Mouse (Mus musculus): Measurements from ENCODE around the gene Gm17019. TPM values are rescaled to one million over a fixed set of nuclear protein-coding genes. Genes with fewer than 3 reads are reported as not detected.
"Not testable (repeated sequence)": the region's sequence is repeated elsewhere in the genome, so short reads cannot be mapped to it uniquely, and the experiment has no call there.

The Gm17019 gene
- polyA plus RNA-seq, 1 experiment, result not detected

DNA sequence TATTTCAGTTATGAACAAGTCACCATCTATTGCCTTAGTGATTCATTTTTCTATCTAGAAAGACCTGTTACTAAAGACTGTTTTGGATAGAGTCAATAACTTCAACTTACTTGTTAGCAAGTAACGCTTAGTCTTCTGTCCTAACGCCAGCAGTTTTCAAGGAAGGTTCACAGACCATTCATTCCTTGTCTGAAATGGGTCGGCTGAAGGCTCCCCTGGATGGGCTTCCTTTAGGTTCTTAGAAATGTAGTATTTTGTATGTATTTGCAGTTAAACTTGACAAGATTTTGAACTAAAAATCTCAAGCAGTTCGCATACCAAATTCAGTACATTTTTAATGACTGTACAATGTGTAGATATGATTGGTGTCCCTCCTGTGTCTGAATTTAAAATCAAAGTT, 35.2 kb downstream of the Gm17019 start:
- DNase-seq (ENCODE audit: extremely low spot score in 1 of 2, low spot score in 1 of 2), result not testable (repeated sequence)

DNA sequence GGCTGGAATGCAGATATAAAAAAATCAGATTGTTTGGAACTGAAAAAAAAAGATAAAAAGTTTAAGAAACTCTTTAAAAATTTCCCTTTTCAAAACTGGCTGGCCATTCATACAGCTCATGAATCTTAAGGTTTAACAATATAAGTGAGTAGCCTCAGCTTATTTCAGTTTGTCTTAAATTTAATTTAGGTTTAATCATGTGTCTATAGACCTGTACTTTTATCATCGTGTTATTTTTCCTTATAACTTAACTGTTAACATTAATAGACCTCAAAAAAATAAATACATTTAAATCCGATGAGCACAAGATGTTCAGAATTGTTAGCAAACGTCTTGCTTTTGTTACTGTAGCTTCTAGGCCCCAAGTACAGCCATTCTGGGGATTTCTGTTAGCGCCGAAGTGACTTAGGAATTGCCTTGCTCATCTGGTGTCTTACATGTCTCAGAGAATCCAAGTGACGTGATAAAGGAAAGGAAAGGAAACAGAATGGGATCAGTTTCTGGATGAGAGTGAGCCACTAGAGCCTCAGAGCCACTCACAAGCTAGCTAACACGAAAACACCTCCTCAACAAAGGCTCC, 36.0 kb downstream of the Gm17019 start:
- DNase-seq (ENCODE audit: extremely low spot score in 1 of 2, low spot score in 1 of 2), result not testable (repeated sequence)

DNA sequence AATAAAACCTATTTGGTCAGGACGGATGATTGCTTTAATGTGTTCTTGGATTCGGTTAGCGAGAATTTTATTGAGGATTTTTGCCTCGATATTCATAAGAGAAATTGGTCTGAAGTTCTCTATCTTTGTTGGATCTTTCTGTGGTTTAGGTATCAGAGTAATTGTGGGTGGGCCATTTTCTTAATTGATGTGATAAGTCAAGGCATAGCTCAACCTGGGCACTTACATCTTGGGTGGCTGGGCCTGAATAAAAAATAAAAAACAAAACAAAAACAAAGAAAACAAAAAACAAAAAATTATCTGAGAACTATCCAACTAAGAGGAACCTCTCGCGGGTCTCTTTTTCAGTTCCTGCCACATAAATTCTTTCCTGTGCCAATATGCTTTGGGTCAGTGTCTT, 38.7 kb downstream of the Gm17019 start:
- DNase-seq (ENCODE audit: extremely low spot score in 1 of 2, low spot score in 1 of 2), result not testable (repeated sequence)

DNA sequence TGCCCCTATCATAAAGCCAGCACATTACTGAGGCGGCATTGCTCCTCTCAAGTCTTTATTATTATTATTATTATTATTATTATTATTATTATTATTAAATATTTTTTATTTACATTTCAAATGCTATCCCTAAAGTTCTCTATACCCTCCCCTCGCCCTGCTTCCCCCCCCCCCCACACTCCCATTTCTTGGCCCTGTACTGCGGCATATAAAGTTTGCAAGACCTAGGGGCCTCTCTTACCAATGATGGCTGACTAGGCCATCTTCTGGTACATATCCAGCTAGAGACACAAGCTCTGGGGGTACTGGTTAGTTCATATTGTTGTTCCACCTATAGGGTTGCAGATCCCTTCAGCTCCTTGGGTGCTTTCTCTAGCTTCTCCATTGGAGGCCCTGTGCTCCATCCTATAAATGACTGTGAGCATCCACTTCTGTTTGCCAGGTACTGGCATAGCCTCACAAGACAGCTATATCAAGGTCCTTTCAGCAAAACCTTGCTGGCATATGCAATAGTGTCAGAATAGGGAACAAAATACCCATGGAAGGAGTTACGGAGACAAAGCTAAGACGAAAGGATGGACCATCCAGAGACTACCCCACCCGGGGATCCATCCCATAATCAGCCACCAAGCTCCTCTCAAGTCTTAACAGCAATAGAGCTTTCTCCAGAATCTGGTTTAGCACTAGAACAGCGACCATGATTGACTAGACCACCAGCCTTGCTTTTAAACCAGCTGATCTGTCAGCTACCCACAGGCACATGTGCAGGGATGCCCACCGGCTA, 42.2 kb downstream of the Gm17019 start:
- not testable (repeated sequence) for DNase-seq (ENCODE audit: extremely low spot score in 1 of 2, low spot score in 1 of 2)

DNA sequence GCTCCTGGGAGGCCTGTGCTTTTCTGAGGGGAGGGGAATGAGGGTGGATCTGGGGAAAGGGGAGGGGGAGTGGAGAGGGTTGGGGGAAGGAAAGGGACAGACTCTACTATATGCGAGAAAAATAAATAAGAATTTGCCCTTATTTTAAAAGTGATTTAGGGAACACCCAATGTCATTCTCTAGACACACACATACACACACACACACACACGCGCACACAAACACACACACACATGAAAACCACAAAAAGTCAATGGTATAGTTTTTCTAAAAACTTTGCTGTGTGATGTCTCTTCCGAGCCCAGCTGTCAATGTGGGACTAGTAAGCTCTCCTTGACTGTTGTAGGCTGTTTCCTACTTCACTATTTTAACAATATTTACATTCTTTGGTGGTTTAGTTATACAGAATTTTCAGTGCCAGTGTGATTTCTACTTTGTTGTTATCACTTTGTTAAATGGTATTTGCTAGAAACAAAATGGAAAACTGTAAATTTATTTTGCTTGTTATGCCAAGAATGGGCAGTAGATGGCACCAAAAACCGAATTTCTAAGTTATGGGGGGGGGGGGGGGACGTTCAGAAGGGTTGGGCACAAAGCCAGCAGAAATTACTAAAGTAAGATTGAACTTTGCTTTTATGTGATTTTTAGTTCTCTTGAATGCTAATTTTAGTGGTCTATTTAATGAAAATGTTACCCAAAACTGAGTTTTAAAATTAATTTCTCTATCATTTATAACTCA, 46.0 kb downstream of the Gm17019 start:
- peak in 1 of 2 experiments; percentile 43 for DNase-seq (ENCODE audit: extremely low spot score in 1 of 2, low spot score in 1 of 2)

Other genes starting within 250 kb of the Gm17019 start
- gene Gm9758, start 118.1 kb downstream of the Gm17019 start, polyA plus RNA-seq (2012; rRNA removed), result not detected in 2 replicates
- gene Speer4e, start 94.6 kb downstream of the Gm17019 start, polyA plus RNA-seq (2012; rRNA removed), result not detected in 2 replicates
- not detected in 2 replicates for gene Gm10354, start 54.1 kb downstream of the Gm17019 start, polyA plus RNA-seq (2012; rRNA removed)

Data from frontal cortex, adult 2 months (tissue).